7 mouse cellular contexts compared by ENCODE assay signal in the genomic region with DNA sequence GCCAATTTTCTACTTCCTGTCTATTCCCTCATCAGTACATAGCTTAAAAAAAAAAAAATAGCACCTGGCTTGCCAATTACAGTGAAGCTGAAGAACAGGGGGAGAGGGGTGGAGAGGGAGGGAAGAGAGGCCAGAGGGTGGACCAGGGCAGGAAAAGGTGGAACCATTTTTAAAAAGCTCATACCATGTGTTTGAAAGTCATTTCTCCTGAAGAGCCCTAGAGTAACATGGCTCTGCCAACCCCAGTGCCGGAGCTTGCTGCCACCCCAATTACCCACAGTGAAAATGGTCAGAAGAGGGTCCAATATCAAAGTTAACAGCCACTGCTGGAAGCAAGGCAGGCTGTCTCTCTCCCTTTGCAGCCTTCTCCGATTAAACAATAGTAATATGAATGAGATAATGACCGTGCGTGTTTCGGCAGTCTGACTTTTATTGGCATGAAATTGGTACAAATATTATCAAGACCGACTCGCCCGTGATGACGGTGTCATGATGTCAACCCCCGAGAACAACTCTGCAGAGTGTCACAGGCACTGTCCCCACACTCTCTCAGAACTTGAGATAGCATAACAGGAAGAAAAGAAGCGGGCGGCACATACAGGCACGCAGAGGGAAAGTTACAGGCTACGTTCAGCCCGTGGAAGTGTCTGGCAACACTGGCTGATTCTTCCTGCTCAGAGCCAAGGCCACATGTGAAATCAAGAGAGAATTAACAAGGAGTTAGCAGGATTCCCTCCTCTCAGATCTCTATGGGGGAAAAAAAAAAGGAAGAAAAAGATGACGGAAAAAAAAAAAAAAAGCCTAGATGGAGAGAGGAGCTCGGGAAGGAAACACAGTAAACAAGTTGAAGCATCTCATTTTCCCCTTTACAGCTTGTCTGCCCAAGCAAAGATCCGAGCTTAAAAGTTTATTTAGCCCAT.
DNase-seq lines count a peak whose midpoint lies in the region; ATAC-seq and TF ChIP-seq lines count a peak whose summit lies in the region.

No protein-coding gene starts in this region.

- 4% methylated on average over 18 of the region's 18 CpGs for WGBS in intestine, embryonic 15.5 days
- 2% methylated on average over 18 of the region's 18 CpGs for WGBS in lung, embryonic 15.5 days
- WGBS in small intestine, adult 2 months, result 1% methylated on average over 18 of the region's 18 CpGs

- no peak for TF ChIP-seq CTCF in small intestine, adult 2 months (IDR thresholded peaks at IDR 0.05; ENCODE audit: extremely low read depth, insufficient read length, insufficient replicate concordance, low read depth, low read length)

- H3K4me3 ChIP-seq in intestine, embryonic 15.5 days (replicated peaks), result peak overlapping the region; percentile 36
- H3K4me3 ChIP-seq in lung, embryonic 15.5 days, result peak overlapping the region; percentile 47
- peak overlapping the region; percentile 64 for H3K4me3 ChIP-seq in small intestine, adult 2 months (ENCODE audit: low read depth, low read length)

- H3K9me3 ChIP-seq in intestine, embryonic 15.5 days, result no peaks in the 10 kb centered on the region
- H3K9me3 ChIP-seq in lung, embryonic 15.5 days, result no peaks in the 10 kb centered on the region

- peak; percentile 44 for DNase-seq in adrenal gland, postnatal 14 days
- no peak for DNase-seq in layer of hippocampus, adult 11-12 months (ENCODE audit: low spot score)

- peak; percentile 66 for ATAC-seq in CD4-positive, CD25-positive, alpha-beta regulatory T cell, adult 4 months
- peak; percentile 57 for ATAC-seq in granulocyte monocyte progenitor cell, adult 5-6 weeks (replicated peaks; ENCODE audit: poor library complexity, severe bottlenecking)
- ATAC-seq in intestine, embryonic 15.5 days, result peak; percentile 57
- no peak; the same call in 1 of the 2 replicates for ATAC-seq in lung, embryonic 15.5 days (ENCODE audit: borderline replicate concordance, extremely low read depth, low FRiP score, low TSS enrichment)

- no peaks in the 10 kb centered on the region for H3K36me3 ChIP-seq in intestine, embryonic 15.5 days
- H3K36me3 ChIP-seq in lung, embryonic 15.5 days, result no peaks in the 10 kb centered on the region
- H3K36me3 ChIP-seq in small intestine, adult 2 months (ENCODE audit: control insufficient read depth, insufficient read depth, low read length), result no peaks in the 10 kb centered on the region

- peaks cover 28% of the 10 kb centered on the region for H3K4me1 ChIP-seq in intestine, embryonic 15.5 days (replicated peaks)
- H3K4me1 ChIP-seq in lung, embryonic 15.5 days, result peaks cover 44% of the 10 kb centered on the region
- H3K4me1 ChIP-seq in small intestine, adult 2 months (ENCODE audit: control insufficient read depth, insufficient read depth, insufficient read length, low read length), result peaks cover 7% of the 10 kb centered on the region; the same call in 1 of the 2 replicates

- no peaks in the 10 kb centered on the region for H3K27me3 ChIP-seq in intestine, embryonic 15.5 days (replicated peaks)
- no peaks in the 10 kb centered on the region for H3K27me3 ChIP-seq in lung, embryonic 15.5 days
- no peaks in the 10 kb centered on the region for H3K27me3 ChIP-seq in small intestine, adult 2 months (ENCODE audit: control insufficient read depth, insufficient read depth, low read length)

- peak; percentile 33; the same call in 1 of the 2 replicates for TF ChIP-seq POLR2A in small intestine, adult 2 months (IDR thresholded peaks at IDR 0.05; ENCODE audit: low read depth, low read length)

- peak overlapping the region; percentile 46 for H3K9ac ChIP-seq in intestine, embryonic 15.5 days
- H3K9ac ChIP-seq in lung, embryonic 15.5 days, result peak overlapping the region; percentile 48

- H3K27ac ChIP-seq in intestine, embryonic 15.5 days, result peak overlapping the region; percentile 87
- peak overlapping the region; percentile 88 for H3K27ac ChIP-seq in lung, embryonic 15.5 days
- H3K27ac ChIP-seq in small intestine, adult 2 months (ENCODE audit: insufficient read depth, low read depth, low read length), result peak overlapping the region; percentile 63

- H3K4me2 ChIP-seq in intestine, embryonic 15.5 days (replicated peaks), result peak overlapping the region; percentile 67
- H3K4me2 ChIP-seq in lung, embryonic 15.5 days, result peak overlapping the region; percentile 66
